Mouse (Mus musculus) midbrain, embryonic 11.5 days (tissue): ENCODE measurements around the gene Arpc5l. TPM values are rescaled to one million over a fixed set of nuclear protein-coding genes. Genes with fewer than 3 reads are reported as not detected.

Experiments
- ATAC-seq: fragments of 200-750 bp; cut with Nextera tagmentation; 2 replicates; pipeline ENCODE4 v1.8.0; 2017; ENCODE audit warnings: moderate TSS enrichment, moderate library complexity; ENCODE audit not compliant: low FRiP score
- DNase-seq: peaks from one replicate; pipeline ENCODE4 v3.0.0; 2015; ENCODE audit warnings: low spot score; ENCODE audit errors: missing footprints
- H3K27ac ChIP-seq: fragments of 300-500 bp; sonication (generic); 2 replicates; pipeline ENCODE4 v1.5.1; 2014; ENCODE audit warnings: low read depth, low read length
- H3K27me3 ChIP-seq: fragments of 300-500 bp; sonication (generic); 2 replicates; pipeline ENCODE4 v1.6.1; 2014; ENCODE audit warnings: mild to moderate bottlenecking, low read length, moderate library complexity, mixed read lengths; ENCODE audit not compliant: control insufficient read depth, insufficient read depth
- H3K36me3 ChIP-seq: fragments of 300-500 bp; sonication (generic); 2 replicates; pipeline ENCODE4 v1.6.1; 2014; ENCODE audit warnings: mild to moderate bottlenecking, low read length, moderate library complexity, mixed read lengths; ENCODE audit not compliant: control insufficient read depth, insufficient read depth
- H3K4me1 ChIP-seq: fragments of 300-500 bp; sonication (generic); 2 replicates; pipeline ENCODE4 v1.6.1; 2014; ENCODE audit warnings: low read length; ENCODE audit not compliant: control insufficient read depth, insufficient read depth
- H3K4me2 ChIP-seq: fragments of 300-500 bp; sonication (generic); 2 replicates; pipeline ENCODE4 v1.6.1; 2014; ENCODE audit warnings: mild to moderate bottlenecking, moderate library complexity
- H3K4me3 ChIP-seq: fragments of 300-500 bp; sonication (generic); 2 replicates; pipeline ENCODE4 v1.5.1; 2014; ENCODE audit warnings: low read depth, low read length
- H3K9ac ChIP-seq: fragments of 300-500 bp; sonication (generic); 2 replicates; pipeline ENCODE4 v1.6.1; 2014; ENCODE audit warnings: low read length
- H3K9me3 ChIP-seq: fragments of 300-500 bp; sonication (generic); 2 replicates; pipeline ENCODE4 v1.6.1; 2016; ENCODE audit warnings: low read length; ENCODE audit not compliant: control insufficient read depth
- WGBS: fragments of 180-500 bp; shearing (Covaris S2); extraction: QIAGEN DNeasy Blood & Tissue Kit; methylation state at CpG from one replicate; pipeline ENCODE4 v1.1.7; 2014; 5-methylcytosine and 5-hydroxymethylcytosine counted together
- polyA plus RNA-seq: library from polyadenylated mRNA; unstranded; fragments of >200 nt; fragmentation: Nextera tagmentation; extraction: Ambion mirVana; gene quantifications from 2 replicates; pipeline ENCODE4 v1.2.1, GENCODE M21; 2014

Arpc5l gene
- polyA plus RNA-seq, 1 experiment from 2014 or later, result 157 TPM

- ATAC-seq (no peak), DNase-seq (no peak)
- no peaks in the 10 kb centered on the region for H3K27me3 ChIP-seq
- H3K4me1 ChIP-seq, result no peaks in the 10 kb centered on the region
- no peak overlapping the region for H3K4me3 ChIP-seq
- H3K36me3 ChIP-seq, result no peaks in the 10 kb centered on the region
- H3K9me3 ChIP-seq, result no peaks in the 10 kb centered on the region
- 80% methylated on average over 3 of the region's 3 CpGs for WGBS
- H3K9ac ChIP-seq, result no peak overlapping the region
- no peak overlapping the region for H3K27ac ChIP-seq
- no peak overlapping the region for H3K4me2 ChIP-seq
Observed at GRCm38 (mm10) chr2:38975181-38975580, 30.0 kb upstream of the Arpc5l start.

GRCm38 (mm10) chr2:38975941-38976805 lies 29.0 kb upstream of the Arpc5l start:
- Histone ChIP-seq H3K4me1 (no peaks in the 10 kb centered on the region), H3K9ac (no peak overlapping the region), H3K36me3 (no peaks in the 10 kb centered on the region), H3K9me3 (no peaks in the 10 kb centered on the region), H3K27ac (no peak overlapping the region), H3K4me3 (no peak overlapping the region), H3K27me3 (no peaks in the 10 kb centered on the region), H3K4me2 (no peak overlapping the region)
- ATAC-seq, result no peak
- WGBS, result 84% methylated on average over 21 of the region's 21 CpGs
- no peak for DNase-seq

- ATAC-seq (no peak), DNase-seq (no peak)
- no peak overlapping the region for H3K4me2 ChIP-seq
- H3K27ac ChIP-seq, result no peak overlapping the region
- no peak overlapping the region for H3K9ac ChIP-seq
- 78% methylated on average over 4 of the region's 4 CpGs for WGBS
- no peaks in the 10 kb centered on the region for H3K27me3 ChIP-seq
- no peak overlapping the region for H3K4me3 ChIP-seq
- H3K9me3 ChIP-seq, result no peaks in the 10 kb centered on the region
- H3K36me3 ChIP-seq, result no peaks in the 10 kb centered on the region
- H3K4me1 ChIP-seq, result no peaks in the 10 kb centered on the region
Observed at GRCm38 (mm10) chr2:38977837-38978236, 27.3 kb upstream of the Arpc5l start.

- Histone ChIP-seq H3K4me1 (no peaks in the 10 kb centered on the region), H3K4me2 (no peak overlapping the region), H3K27ac (no peak overlapping the region), H3K27me3 (no peaks in the 10 kb centered on the region), H3K36me3 (no peaks in the 10 kb centered on the region), H3K4me3 (no peak overlapping the region), H3K9me3 (no peaks in the 10 kb centered on the region), H3K9ac (no peak overlapping the region)
- DNase-seq (no peak), ATAC-seq (no peak)
- WGBS, result 97% methylated on average over 2 of the region's 2 CpGs
Observed at GRCm38 (mm10) chr2:38983456-38983855, 21.7 kb upstream of the Arpc5l start.

- ATAC-seq (no peak), DNase-seq (no peak)
- H3K27ac ChIP-seq, result no peak overlapping the region
- no peaks in the 10 kb centered on the region for H3K36me3 ChIP-seq
- H3K4me2 ChIP-seq, result no peak overlapping the region
- no peak overlapping the region for H3K4me3 ChIP-seq
- 88% methylated on average over 3 of the region's 3 CpGs for WGBS
- no peaks in the 10 kb centered on the region for H3K9me3 ChIP-seq
- H3K9ac ChIP-seq, result no peak overlapping the region
- no peaks in the 10 kb centered on the region for H3K4me1 ChIP-seq
- no peaks in the 10 kb centered on the region for H3K27me3 ChIP-seq
Observed at GRCm38 (mm10) chr2:38986580-38986979, 18.6 kb upstream of the Arpc5l start.

DNA sequence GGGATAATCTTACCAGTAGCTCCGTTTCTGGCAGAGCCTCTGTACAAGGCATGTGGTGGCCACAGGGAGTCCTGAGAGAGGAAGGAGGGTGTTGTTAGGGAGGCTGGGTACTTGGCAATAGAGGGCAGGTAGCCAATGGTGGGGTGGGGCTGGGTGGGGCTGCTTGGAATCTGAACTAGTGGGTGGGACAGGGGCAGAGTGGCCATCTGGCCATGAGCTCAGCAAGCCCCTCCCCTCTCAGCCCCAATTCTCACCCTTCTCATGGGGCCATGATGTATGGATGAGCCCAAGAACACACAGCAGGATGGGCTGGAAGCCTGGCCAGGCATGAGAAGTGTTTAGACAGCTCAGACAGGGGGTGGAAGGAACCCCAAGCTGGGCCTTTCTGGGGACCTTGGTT lies 17.8 kb upstream of the Arpc5l start:
- H3K9ac ChIP-seq, result no peak overlapping the region
- H3K9me3 ChIP-seq, result no peaks in the 10 kb centered on the region
- H3K4me1 ChIP-seq, result no peaks in the 10 kb centered on the region
- H3K4me3 ChIP-seq, result no peak overlapping the region
- no peaks in the 10 kb centered on the region for H3K36me3 ChIP-seq
- H3K27me3 ChIP-seq, result no peaks in the 10 kb centered on the region
- H3K27ac ChIP-seq, result no peak overlapping the region
- DNase-seq (no peak), ATAC-seq (no peak)
- 65% methylated on average over 1 of the region's 1 CpGs for WGBS
- H3K4me2 ChIP-seq, result no peak overlapping the region

DNA sequence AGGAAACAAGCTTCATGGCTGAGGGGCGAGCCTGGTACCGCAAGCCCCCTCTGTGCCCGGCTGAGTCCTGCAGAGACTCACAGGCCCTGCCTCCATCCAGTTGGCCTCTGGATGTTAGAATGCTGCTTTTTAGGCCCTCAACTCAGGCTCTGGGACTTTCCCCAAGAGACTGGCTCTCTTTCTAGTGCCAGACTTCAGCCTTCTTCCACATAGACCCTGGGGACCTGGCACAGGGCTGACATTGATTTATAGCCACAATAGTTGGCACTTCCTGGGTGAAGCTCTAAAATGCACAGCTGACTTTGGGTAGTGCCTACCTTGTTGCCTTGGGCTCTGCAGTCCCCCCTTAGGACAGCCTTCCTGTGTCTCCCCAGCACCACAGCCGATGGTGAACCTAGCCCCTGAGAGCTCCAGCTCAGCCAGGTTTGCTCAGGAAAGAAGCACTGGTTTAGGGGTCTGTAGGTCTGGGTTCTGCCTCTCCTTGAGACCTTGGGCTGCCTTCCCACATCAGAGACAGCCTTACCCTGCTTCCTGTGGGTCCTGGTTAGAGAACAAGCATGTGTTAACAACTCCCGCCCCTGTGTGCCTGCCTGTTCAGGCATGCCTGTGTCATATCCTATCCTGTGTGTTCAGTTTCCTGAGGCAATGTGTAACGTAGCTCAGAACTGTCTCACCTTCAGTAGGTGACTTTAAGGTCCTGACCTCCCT lies 17.2 kb upstream of the Arpc5l start:
- Histone ChIP-seq H3K9ac (no peak overlapping the region), H3K36me3 (no peaks in the 10 kb centered on the region), H3K27me3 (no peaks in the 10 kb centered on the region), H3K9me3 (no peaks in the 10 kb centered on the region), H3K4me1 (no peaks in the 10 kb centered on the region), H3K4me3 (no peak overlapping the region), H3K27ac (no peak overlapping the region), H3K4me2 (no peak overlapping the region)
- 89% methylated on average over 6 of the region's 6 CpGs for WGBS
- ATAC-seq, result no peak
- no peak for DNase-seq

GRCm38 (mm10) chr2:38988929-38989328 lies 16.2 kb upstream of the Arpc5l start:
- Histone ChIP-seq H3K4me3 (no peak overlapping the region), H3K9me3 (no peaks in the 10 kb centered on the region), H3K36me3 (no peaks in the 10 kb centered on the region), H3K4me2 (no peak overlapping the region), H3K4me1 (no peaks in the 10 kb centered on the region), H3K27ac (no peak overlapping the region), H3K9ac (no peak overlapping the region), H3K27me3 (no peaks in the 10 kb centered on the region)
- WGBS, result 89% methylated on average over 2 of the region's 2 CpGs
- DNase-seq (no peak), ATAC-seq (no peak)

DNA sequence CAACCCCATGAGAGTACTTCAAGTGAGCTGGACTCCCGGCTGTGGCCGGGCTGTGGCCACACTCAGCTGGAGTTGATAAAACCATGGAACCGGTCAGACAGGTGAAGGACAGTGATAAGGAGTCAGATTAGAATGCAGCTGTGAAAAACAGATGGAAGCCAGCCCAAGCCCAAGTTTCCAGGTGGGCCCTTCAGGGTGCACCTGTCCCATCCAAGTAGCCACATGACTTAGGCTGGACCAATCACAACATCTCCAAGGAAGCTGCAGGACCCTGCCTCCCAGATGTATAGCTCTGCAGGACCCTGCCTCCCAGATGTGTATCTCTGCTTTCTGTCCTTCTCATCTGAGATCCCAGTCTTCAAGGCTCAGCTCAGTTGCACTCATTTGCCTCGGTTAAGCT lies 13.1 kb upstream of the Arpc5l start:
- Histone ChIP-seq H3K27ac (no peak overlapping the region), H3K4me2 (no peak overlapping the region), H3K9ac (no peak overlapping the region), H3K4me3 (no peak overlapping the region), H3K9me3 (no peaks in the 10 kb centered on the region), H3K36me3 (no peaks in the 10 kb centered on the region), H3K27me3 (no peaks in the 10 kb centered on the region), H3K4me1 (no peaks in the 10 kb centered on the region)
- 78% methylated on average over 4 of the region's 4 CpGs for WGBS
- ATAC-seq (no peak), DNase-seq (no peak)
